Mouse (Mus musculus): Measurements from ENCODE around the gene Tcaf2. TPM values are rescaled to one million over a fixed set of nuclear protein-coding genes. Genes with fewer than 3 reads are reported as not detected.

The Tcaf2 gene
- polyA plus RNA-seq, 1 experiment = 0.49 TPM

DNA sequence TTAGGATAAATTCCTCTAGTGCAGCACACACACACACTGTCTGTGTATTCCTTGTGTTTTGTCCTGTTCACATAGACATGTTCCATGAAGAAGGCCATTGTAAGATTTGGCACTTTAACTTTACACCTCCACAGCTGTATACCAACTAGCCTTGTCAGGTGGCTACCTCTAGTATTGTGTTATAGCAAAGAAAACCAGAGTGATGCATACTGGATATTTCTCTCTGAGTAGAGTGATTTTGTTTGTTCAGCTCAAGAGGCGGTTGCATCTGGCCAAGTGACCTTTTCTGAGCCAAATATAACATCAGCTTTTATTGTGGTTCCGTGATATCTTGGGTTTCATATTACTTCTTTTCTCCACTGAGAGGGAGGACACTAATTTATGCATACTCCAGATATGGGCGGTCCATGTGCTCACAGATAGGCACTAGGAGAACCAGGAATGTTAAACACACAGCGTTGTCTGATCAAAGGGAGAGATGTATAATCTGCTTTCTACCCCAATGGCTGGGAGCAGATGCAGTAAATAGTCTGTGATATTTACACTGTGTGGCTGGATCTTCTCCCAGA, 34.0 kb downstream of the Tcaf2 start:
- 68% methylated on average over 4 of the region's 4 CpGs for WGBS
- no peaks in the 10 kb centered on the region for H3K36me3 ChIP-seq (ENCODE audit: control insufficient read depth, insufficient read depth, low read length)
- no peaks in the 10 kb centered on the region for H3K27me3 ChIP-seq (ENCODE audit: control insufficient read depth, insufficient read depth, low read length)
- H3K27ac ChIP-seq (ENCODE audit: insufficient read depth, low read length) = no peak overlapping the region
- DNase-seq (ENCODE audit: low read depth in 1 of 2, low spot score in 2 of 2) = no peak
- no peaks in the 10 kb centered on the region for H3K4me1 ChIP-seq (ENCODE audit: control insufficient read depth, insufficient read depth, insufficient read length)
- no peak overlapping the region for H3K4me3 ChIP-seq (ENCODE audit: extremely low read depth, insufficient read depth, insufficient read length)
- TF ChIP-seq POLR2A (IDR thresholded peaks at IDR 0.05; ENCODE audit: low read depth, low read length) = no peak
- TF ChIP-seq CTCF (IDR thresholded peaks at IDR 0.05; ENCODE audit: extremely low read depth, insufficient read depth, insufficient read length, insufficient replicate concordance) = no peak

DNA sequence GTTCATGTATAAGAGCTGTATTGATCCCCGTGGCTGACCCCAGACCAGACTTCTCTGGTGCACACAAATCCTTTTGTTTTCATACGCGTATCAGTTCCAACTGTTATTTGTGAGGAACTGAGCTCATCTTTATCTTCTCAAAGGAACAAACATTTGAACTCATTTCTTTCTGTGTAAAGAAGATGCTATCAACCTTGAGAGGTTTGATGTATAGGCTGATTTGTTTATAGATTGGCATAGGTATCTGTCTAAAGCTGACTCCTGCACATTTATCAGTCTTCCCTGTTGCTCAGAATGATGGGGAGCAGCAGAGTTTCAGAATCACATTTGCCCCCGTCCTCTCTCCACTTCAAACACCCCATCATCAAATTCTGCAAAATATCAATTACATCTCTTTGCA, 47.5 kb downstream of the Tcaf2 start, which contains the start of gene Tcaf3:
Gene Tcaf3 (minus strand): TSS at position 101 of the 400 bp plus-strand sequence.
- Histone ChIP-seq H3K27me3 (ENCODE audit: control insufficient read depth, insufficient read depth, low read length) (no peaks in the 10 kb centered on the region), H3K4me1 (ENCODE audit: control insufficient read depth, insufficient read depth, insufficient read length) (no peaks in the 10 kb centered on the region), H3K36me3 (ENCODE audit: control insufficient read depth, insufficient read depth, low read length) (no peaks in the 10 kb centered on the region), H3K4me3 (ENCODE audit: extremely low read depth, insufficient read depth, insufficient read length) (no peak within 1 kb of the TSS), H3K27ac (ENCODE audit: insufficient read depth, low read length) (no peak within 1 kb of the TSS)
- 82% methylated on average over 4 of the region's 4 CpGs for WGBS
- TF ChIP-seq POLR2A (IDR thresholded peaks at IDR 0.05; ENCODE audit: low read depth, low read length) = no peak
- no peak for TF ChIP-seq CTCF (IDR thresholded peaks at IDR 0.05; ENCODE audit: extremely low read depth, insufficient read depth, insufficient read length, insufficient replicate concordance)
- DNase-seq (ENCODE audit: low read depth in 1 of 2, low spot score in 2 of 2) = no peak

DNA sequence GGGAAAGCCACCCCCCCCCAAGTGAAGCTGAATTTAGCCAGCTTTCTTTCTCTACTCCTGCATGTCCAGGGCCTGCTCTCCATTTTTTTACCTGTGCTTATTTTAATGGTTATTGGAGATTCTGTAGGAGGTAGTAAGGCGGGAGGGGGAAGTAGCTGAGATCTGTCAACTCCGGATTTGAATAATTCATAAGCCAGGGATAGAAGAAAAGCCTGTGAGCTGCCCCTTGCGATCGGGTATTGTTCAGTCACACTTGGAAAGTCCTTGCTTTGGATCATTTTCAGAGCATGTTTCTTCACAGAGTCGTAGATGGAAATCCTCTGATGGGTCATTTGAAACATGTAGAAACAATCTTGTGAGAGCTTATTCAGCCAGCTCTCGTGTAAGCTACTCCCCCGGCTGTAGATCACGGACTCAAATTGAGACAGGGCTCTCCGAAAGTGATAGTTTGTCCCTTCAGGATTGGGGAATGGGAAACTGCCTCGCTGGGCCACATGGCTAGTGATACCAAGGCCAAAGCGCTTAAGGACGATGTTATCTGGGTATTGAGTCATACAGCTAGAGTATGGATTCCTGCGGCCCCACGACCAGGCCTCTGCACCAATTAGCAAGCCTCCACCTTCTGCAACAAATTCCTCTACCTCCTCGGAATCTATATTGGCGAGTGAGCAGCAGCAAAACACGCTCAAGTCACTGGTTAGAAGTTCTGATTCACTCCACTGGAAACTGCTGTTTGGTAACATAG, 51.7 kb downstream of the Tcaf2 start:
- TF ChIP-seq POLR2A (IDR thresholded peaks at IDR 0.05; ENCODE audit: low read depth, low read length) (no peak), CTCF (IDR thresholded peaks at IDR 0.05; ENCODE audit: extremely low read depth, insufficient read depth, insufficient read length, insufficient replicate concordance) (no peak)
- 80% methylated on average over 17 of the region's 17 CpGs for WGBS

DNA sequence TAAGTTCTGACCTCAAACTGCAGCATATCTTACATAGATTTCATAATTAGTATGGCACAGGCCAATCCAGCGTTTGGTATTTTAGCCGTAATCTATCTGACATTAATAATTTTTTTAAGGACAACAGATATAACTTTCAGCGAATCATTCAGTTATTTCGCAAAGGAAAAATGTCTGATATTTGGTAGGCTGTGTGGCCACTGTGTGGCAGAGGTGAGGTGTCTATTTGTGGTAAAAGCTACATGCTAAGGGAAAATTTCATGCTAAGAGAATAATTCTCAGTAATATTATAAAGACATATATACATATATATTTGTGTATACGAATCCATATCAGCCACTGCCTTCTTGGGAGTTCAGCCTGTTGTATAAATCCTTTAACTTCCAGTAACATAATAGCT, 58.5 kb downstream of the Tcaf2 start:
- no peaks in the 10 kb centered on the region for H3K36me3 ChIP-seq (ENCODE audit: control insufficient read depth, insufficient read depth, low read length)
- H3K27me3 ChIP-seq (ENCODE audit: control insufficient read depth, insufficient read depth, low read length) = no peaks in the 10 kb centered on the region; the same call in 1 of the 2 replicates
- 85% methylated on average over 5 of the region's 5 CpGs for WGBS
- H3K27ac ChIP-seq (ENCODE audit: insufficient read depth, low read length) = no peak overlapping the region
- no peak overlapping the region for H3K4me3 ChIP-seq (ENCODE audit: extremely low read depth, insufficient read depth, insufficient read length)
- DNase-seq (ENCODE audit: low read depth in 1 of 2, low spot score in 2 of 2) = no peak
- no peaks in the 10 kb centered on the region for H3K4me1 ChIP-seq (ENCODE audit: control insufficient read depth, insufficient read depth, insufficient read length)
- TF ChIP-seq CTCF (IDR thresholded peaks at IDR 0.05; ENCODE audit: extremely low read depth, insufficient read depth, insufficient read length, insufficient replicate concordance) (no peak), POLR2A (IDR thresholded peaks at IDR 0.05; ENCODE audit: low read depth, low read length) (no peak)

More for the DNA sequence above, 51.7 kb downstream of the Tcaf2 start:
- Histone ChIP-seq H3K4me1 (ENCODE audit: control insufficient read depth, insufficient read depth, insufficient read length) (no peaks in the 10 kb centered on the region), H3K4me3 (ENCODE audit: extremely low read depth, insufficient read depth, insufficient read length) (no peak overlapping the region), H3K27ac (ENCODE audit: insufficient read depth, low read length) (no peak overlapping the region), H3K27me3 (ENCODE audit: control insufficient read depth, insufficient read depth, low read length) (no peaks in the 10 kb centered on the region), H3K36me3 (ENCODE audit: control insufficient read depth, insufficient read depth, low read length) (no peaks in the 10 kb centered on the region)
- no peak for DNase-seq (ENCODE audit: low read depth in 1 of 2, low spot score in 2 of 2)

DNA sequence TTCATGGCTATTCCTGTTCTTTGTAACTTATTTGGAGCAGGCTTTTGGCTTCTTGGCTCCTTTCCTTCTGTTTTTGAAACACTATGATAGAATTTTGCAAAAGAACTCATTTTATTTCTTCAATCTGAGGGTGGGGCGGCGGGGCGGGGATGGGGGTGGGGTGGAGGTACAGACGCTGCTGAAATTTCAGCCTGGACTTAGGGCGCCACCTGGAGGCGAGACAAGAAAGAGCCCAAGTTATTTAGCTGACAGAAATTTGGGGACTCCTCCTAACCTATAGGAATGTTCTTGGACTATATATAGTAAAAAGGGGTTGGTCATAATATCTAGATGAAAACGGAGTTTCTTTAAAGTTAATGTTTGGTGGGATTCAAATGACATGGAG, 61.6 kb downstream of the Tcaf2 start:
- WGBS = under 1% methylated on average over 7 of the region's 7 CpGs
- TF ChIP-seq POLR2A (IDR thresholded peaks at IDR 0.05; ENCODE audit: low read depth, low read length) (no peak), CTCF (IDR thresholded peaks at IDR 0.05; ENCODE audit: extremely low read depth, insufficient read depth, insufficient read length, insufficient replicate concordance) (peak; percentile 26; the same call in 1 of the 2 replicates)
- no peaks in the 10 kb centered on the region for H3K36me3 ChIP-seq (ENCODE audit: control insufficient read depth, insufficient read depth, low read length)
- peak in 1 of 2 experiments; percentile 31 for DNase-seq (ENCODE audit: low read depth in 1 of 2, low spot score in 2 of 2)
- no peak overlapping the region for H3K4me3 ChIP-seq (ENCODE audit: extremely low read depth, insufficient read depth, insufficient read length)
- H3K27me3 ChIP-seq (ENCODE audit: control insufficient read depth, insufficient read depth, low read length) = no peaks in the 10 kb centered on the region; the same call in 1 of the 2 replicates
- no peaks in the 10 kb centered on the region for H3K4me1 ChIP-seq (ENCODE audit: control insufficient read depth, insufficient read depth, insufficient read length)
- H3K27ac ChIP-seq (ENCODE audit: insufficient read depth, low read length) = no peak overlapping the region

DNA sequence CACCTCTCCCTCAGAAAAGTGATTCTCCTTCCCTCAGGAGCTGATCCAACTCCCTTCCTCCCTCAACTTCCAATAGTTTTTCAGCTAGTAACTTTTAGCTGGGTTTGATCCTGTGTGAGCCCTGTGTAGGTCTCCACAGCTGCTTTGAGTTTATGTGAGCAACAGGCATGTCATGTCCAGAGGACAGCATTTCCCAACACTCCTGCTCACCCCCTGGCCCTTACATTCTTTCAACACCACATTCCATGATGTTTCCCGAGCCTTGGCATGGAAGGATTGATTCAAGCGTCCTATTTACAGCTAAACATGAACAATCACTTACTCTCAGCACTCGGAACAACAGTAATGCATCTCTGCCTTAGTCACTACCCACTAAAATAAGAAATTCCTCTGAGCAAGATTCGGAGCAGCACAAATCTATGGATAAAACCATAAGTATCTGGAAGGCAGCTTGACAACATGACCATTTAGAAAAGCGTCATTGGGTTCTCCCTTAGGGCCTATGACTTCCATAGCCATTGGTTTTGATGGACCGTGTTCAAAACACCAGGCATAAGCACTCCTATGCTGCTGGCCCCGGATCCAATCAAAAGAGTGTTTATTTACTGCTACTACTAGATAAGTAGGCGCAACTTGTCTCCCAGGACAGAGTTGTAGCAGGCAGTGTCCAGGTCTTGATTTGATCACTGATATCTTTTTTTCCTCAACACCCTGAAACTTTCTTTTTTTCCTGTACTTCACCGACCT, 62.1 kb downstream of the Tcaf2 start:
- 62% methylated on average over 9 of the region's 9 CpGs for WGBS

More for the DNA sequence above, 62.1 kb downstream of the Tcaf2 start:
- no peaks in the 10 kb centered on the region for H3K4me1 ChIP-seq (ENCODE audit: control insufficient read depth, insufficient read depth, insufficient read length)
- TF ChIP-seq POLR2A (IDR thresholded peaks at IDR 0.05; ENCODE audit: low read depth, low read length) (no peak), CTCF (IDR thresholded peaks at IDR 0.05; ENCODE audit: extremely low read depth, insufficient read depth, insufficient read length, insufficient replicate concordance) (no peak)
- DNase-seq (ENCODE audit: low read depth in 1 of 2, low spot score in 2 of 2) = no peak
- H3K36me3 ChIP-seq (ENCODE audit: control insufficient read depth, insufficient read depth, low read length) = no peaks in the 10 kb centered on the region
- H3K27ac ChIP-seq (ENCODE audit: insufficient read depth, low read length) = no peak overlapping the region
- H3K27me3 ChIP-seq (ENCODE audit: control insufficient read depth, insufficient read depth, low read length) = no peaks in the 10 kb centered on the region; the same call in 1 of the 2 replicates
- no peak overlapping the region for H3K4me3 ChIP-seq (ENCODE audit: extremely low read depth, insufficient read depth, insufficient read length)

Measured in spleen, adult 2 months (tissue).